Mouse (Mus musculus) gastrocnemius, postnatal 36 days (tissue): ENCODE data around the gene Entpd3. TPM values are rescaled to one million over a fixed set of nuclear protein-coding genes. Genes with fewer than 3 reads are reported as not detected.

ENCODE experiments used
- DNase-seq, 2 experiments: peaks; one replicate each; pipeline ENCODE4 v3.0.0; 2022
- intact Hi-C: fragments of 180-260 bp; cut with DNase I; formaldehyde crosslinking; loops from one replicate; pipeline ENCODE4 v1.15.1; 2025
- total RNA-seq, 2 experiments: library from RNA; stranded (reverse); gene quantifications; 2 replicates each; pipeline ENCODE4 v1.2.3; 2021

The Entpd3 gene
- total RNA-seq, 2 experiments from 2014 or later: not detected

DNA sequence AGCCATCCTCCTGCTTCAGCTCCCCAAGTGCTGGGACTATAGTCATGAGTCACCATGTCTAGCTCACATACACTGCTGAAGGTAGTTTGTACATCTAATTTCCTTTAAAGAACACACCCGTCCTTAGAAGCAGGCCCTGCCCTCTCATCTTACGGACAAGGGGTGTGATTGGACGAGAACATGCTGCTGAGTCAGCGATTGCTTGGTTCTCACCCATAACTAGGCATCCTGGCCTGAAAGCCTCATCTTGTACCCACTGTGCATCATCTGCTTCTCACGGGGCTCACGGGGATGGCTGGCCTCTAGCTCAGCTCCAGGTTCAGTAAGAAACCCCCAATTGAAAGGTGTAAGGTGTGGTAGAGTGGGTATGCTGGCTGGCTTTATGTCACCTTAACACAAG, 74.4 kb downstream of the Entpd3 start:
- intact Hi-C loops: no loop called here

More for the DNA sequence above, 74.4 kb downstream of the Entpd3 start:
- no peak for DNase-seq

Other genes starting within 250 kb of the Entpd3 start
- under 1 TPM; 0.74 to 0.96 TPM for gene Myrip, start 238.3 kb upstream of the Entpd3 start, total RNA-seq
- gene Eif1b, start 47.6 kb upstream of the Entpd3 start, total RNA-seq: 10 to 100 TPM; 27.1 to 36.4 TPM
- 100 to 1,000 TPM; 252 to 291 TPM for gene Rpl14, start 31.6 kb downstream of the Entpd3 start, total RNA-seq